Mouse (Mus musculus) neural tube, embryonic 13.5 days (tissue): ENCODE data around the gene Slc39a13. TPM values are rescaled to one million over a fixed set of nuclear protein-coding genes. Genes with fewer than 3 reads are reported as not detected.

ENCODE experiments used
- ATAC-seq: fragments of 200-750 bp; cut with Nextera tagmentation; 2 replicates; pipeline ENCODE4 v1.8.0; 2017; ENCODE audit warnings: low read depth, mild to moderate bottlenecking, moderate TSS enrichment, moderate library complexity
- H3K27ac ChIP-seq: fragments of 300-500 bp; sonication (generic); replicated peaks from 2 replicates; pipeline ENCODE4 v1.5.1; 2015; ENCODE audit warnings: moderate library complexity, mild to moderate bottlenecking, inconsistent platforms
- H3K27me3 ChIP-seq: fragments of 300-500 bp; sonication (generic); 2 replicates; pipeline ENCODE4 v1.6.1; 2015; ENCODE audit warnings: mild to moderate bottlenecking, inconsistent platforms
- H3K36me3 ChIP-seq: fragments of 300-500 bp; sonication (generic); 2 replicates; pipeline ENCODE4 v1.6.1; 2015; ENCODE audit warnings: mild to moderate bottlenecking, inconsistent platforms
- H3K4me1 ChIP-seq: fragments of 300-500 bp; sonication (generic); replicated peaks from 2 replicates; pipeline ENCODE4 v1.6.1; 2015; ENCODE audit warnings: inconsistent platforms
- H3K4me2 ChIP-seq: fragments of 300-500 bp; sonication (generic); 2 replicates; pipeline ENCODE4 v1.6.1; 2015; ENCODE audit warnings: inconsistent platforms, mild to moderate bottlenecking, moderate library complexity
- H3K4me3 ChIP-seq: fragments of 300-500 bp; sonication (generic); 2 replicates; pipeline ENCODE4 v1.5.1; 2015; ENCODE audit warnings: mild to moderate bottlenecking, inconsistent platforms
- H3K9ac ChIP-seq: fragments of 300-500 bp; sonication (generic); 2 replicates; pipeline ENCODE4 v1.6.1; 2015; ENCODE audit warnings: moderate library complexity, mild to moderate bottlenecking, inconsistent platforms
- H3K9me3 ChIP-seq: fragments of 300-500 bp; sonication (generic); 2 replicates; pipeline ENCODE4 v1.6.1; 2016; ENCODE audit warnings: inconsistent platforms
- WGBS: fragments of 180-500 bp; shearing (Covaris S2); methylation state at CpG from one replicate; pipeline ENCODE4 v1.1.7; 2015; 5-methylcytosine and 5-hydroxymethylcytosine counted together
- polyA plus RNA-seq: library from polyadenylated mRNA; unstranded; fragments of >200 nt; fragmentation: Nextera tagmentation; extraction: Ambion mirVana; gene quantifications from 2 replicates; pipeline ENCODE4 v1.2.1, GENCODE M21; 2015

Gene Slc39a13
- polyA plus RNA-seq, 1 experiment from 2014 or later = 31.1 TPM

DNA sequence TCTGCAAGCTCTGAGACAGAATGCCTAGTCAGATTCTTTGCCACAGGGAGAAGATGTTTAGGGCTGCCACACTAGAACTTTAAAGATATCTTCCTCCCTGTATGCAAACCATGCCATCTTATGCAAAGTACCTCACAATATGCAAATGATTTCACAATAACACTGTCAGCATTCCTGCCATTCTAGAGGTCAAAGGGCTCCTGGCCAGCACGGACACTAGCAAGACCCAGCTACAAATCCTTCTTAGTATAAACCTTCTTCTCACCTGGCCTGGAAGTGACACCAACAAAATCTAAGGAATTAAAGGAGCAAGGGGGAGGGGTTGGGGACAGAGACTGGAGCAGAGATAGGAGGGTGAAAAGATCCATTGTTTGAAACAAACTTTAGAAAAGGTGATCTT is 1.9 kb upstream of the Slc39a13 start:
- 0 out of 2 replicates have a peak, but pooled peaks cover 6% of the 10 kb centered on the region for H3K36me3 ChIP-seq
- ATAC-seq = no peak
- 44% methylated on average over 1 of the region's 1 CpGs for WGBS

GRCm38 (mm10) chr2:91071059-91071458 is 842 bp upstream of the Slc39a13 start:
- Histone ChIP-seq H3K4me1 (peaks cover 28% of the 10 kb centered on the region), H3K9ac (peak overlapping the region; percentile 83), H3K27me3 (no peaks in the 10 kb centered on the region), H3K9me3 (no peaks in the 10 kb centered on the region), H3K4me2 (peak overlapping the region; percentile 83), H3K4me3 (peak overlapping the region; percentile 75), H3K36me3 (peaks cover 13% of the 10 kb centered on the region; the same call in 1 of the 2 replicates), H3K27ac (peak overlapping the region; percentile 62)
- 84% methylated on average over 10 of the region's 10 CpGs for WGBS
- peak; percentile 5; the same call in 1 of the 2 replicates for ATAC-seq

More for the DNA sequence above, 1.9 kb upstream of the Slc39a13 start:
- Histone ChIP-seq H3K9me3 (no peaks in the 10 kb centered on the region), H3K4me1 (peaks cover 28% of the 10 kb centered on the region), H3K4me3 (no peak overlapping the region), H3K27me3 (no peaks in the 10 kb centered on the region), H3K4me2 (no peak overlapping the region), H3K9ac (no peak overlapping the region), H3K27ac (no peak overlapping the region)

GRCm38 (mm10) chr2:91069306-91070000 is 764 bp downstream of the Slc39a13 start:
- H3K4me1 ChIP-seq = peaks cover 28% of the 10 kb centered on the region
- H3K4me3 ChIP-seq = peak overlapping the region; percentile 75
- peak; percentile 9 for ATAC-seq
- H3K27ac ChIP-seq = peak overlapping the region; percentile 62
- H3K27me3 ChIP-seq = no peaks in the 10 kb centered on the region
- H3K9me3 ChIP-seq = no peaks in the 10 kb centered on the region
- H3K36me3 ChIP-seq = peaks cover 24% of the 10 kb centered on the region
- H3K9ac ChIP-seq = peak overlapping the region; percentile 83
- WGBS = 9% methylated on average over 14 of the region's 14 CpGs
- peak overlapping the region; percentile 83 for H3K4me2 ChIP-seq

DNA sequence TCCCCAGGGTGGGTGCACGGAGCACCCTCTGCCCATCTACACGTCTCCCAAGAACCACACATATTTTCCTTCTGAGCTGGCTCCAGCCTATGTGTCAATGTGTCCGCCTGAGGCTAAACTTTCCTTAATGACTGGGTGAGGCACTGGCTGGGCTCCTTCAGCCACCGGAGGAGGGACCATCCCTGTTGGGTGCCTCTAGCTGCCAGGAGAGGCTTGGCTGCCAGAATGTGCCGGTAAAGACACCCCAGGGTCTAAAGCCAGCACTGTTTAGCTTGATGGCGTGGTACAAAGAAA is 1.4 kb downstream of the Slc39a13 start:
- WGBS = 44% methylated on average over 6 of the region's 6 CpGs
- no peaks in the 10 kb centered on the region for H3K27me3 ChIP-seq
- no peak for ATAC-seq
- no peaks in the 10 kb centered on the region for H3K9me3 ChIP-seq
- H3K4me3 ChIP-seq = peak overlapping the region; percentile 75
- H3K4me2 ChIP-seq = peak overlapping the region; percentile 83
- H3K9ac ChIP-seq = peak overlapping the region; percentile 83
- peaks cover 28% of the 10 kb centered on the region for H3K4me1 ChIP-seq
- H3K36me3 ChIP-seq = peaks cover 30% of the 10 kb centered on the region
- H3K27ac ChIP-seq = no peak overlapping the region

DNA sequence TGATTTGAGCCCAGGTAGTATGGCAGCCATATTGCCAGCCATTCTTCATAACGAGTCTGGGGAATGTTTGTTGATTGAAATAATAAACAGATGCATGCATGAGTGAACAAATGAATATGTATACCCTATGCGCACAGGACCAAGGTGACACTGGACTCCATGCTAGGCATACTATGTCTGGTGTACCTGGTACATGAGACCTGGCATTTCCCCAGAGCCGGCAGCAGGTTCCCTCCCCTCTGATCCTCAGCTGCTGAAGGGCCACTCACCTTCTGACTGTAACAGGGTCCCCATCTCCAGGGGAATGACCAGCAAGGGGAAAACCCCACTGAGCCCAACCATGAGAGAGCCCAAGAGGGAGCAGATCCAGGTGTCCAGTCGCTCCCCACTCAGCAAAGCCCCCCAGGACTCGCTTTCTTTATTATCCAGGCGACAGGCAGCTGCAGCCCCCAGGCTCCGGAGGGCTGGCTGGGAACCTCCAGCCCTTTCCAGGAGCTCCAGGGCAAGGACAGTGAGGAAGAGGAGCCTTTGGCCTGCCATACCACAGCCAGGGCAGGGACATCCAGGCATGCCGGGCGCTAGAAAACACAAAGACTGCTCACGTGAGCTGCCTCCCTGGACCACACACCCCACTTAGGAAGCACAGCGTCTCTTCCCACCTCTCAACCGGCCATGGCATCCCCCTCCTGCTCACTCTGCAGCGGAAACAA is 1.9 kb downstream of the Slc39a13 start:
- Histone ChIP-seq H3K4me3 (peak overlapping the region; percentile 75), H3K9me3 (no peaks in the 10 kb centered on the region), H3K4me2 (peak overlapping the region; percentile 83), H3K36me3 (peaks cover 35% of the 10 kb centered on the region), H3K9ac (peak overlapping the region; percentile 83), H3K27me3 (no peaks in the 10 kb centered on the region), H3K4me1 (peaks cover 28% of the 10 kb centered on the region), H3K27ac (no peak overlapping the region)
- WGBS = 57% methylated on average over 13 of the region's 13 CpGs
- no peak for ATAC-seq

DNA sequence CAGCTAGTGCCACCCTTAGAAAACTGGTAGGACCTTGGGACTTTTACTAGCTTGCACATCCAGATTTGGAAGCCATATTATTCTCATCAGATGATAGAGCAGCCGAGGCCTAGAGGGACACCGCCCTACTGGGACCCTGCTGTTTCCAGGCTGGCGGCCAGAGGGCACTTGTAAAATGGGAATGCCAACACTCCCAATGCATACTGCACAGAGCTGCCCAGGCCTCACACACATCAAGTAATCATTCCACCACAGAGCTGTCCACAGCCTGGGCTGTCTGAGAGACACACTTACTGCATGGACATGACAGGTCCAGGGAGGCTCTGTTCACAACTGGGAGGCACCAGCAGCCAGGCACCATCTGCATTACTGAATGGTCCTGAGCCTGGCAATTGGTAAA is 3.8 kb downstream of the Slc39a13 start:
- Histone ChIP-seq H3K9me3 (no peaks in the 10 kb centered on the region), H3K4me3 (no peak overlapping the region), H3K9ac (no peak overlapping the region), H3K4me2 (no peak overlapping the region), H3K27me3 (no peaks in the 10 kb centered on the region), H3K36me3 (peaks cover 54% of the 10 kb centered on the region), H3K4me1 (peaks cover 26% of the 10 kb centered on the region), H3K27ac (no peak overlapping the region)
- WGBS = 90% methylated on average over 3 of the region's 3 CpGs
- ATAC-seq = no peak

DNA sequence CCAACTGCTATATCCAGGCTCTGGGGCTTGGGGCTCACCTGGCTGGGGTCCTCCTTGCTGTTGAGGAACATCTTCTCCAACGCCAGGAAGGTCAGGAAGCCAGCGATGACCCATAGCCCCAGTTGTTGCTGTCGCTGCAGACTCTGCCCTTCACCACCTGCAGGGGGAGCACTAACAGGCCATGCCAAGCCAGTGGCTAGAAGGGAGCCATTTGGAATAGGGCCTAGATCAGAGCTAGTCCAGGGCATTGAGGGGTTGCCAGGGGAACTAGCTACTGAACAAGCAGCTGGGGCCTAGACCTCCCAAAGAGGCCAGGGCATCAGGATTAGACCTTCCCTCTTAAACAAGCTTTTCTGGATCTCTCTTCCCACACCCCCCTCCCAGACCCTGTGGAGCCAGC is 4.7 kb downstream of the Slc39a13 start:
- no peak overlapping the region for H3K27ac ChIP-seq
- no peak overlapping the region for H3K4me3 ChIP-seq
- H3K27me3 ChIP-seq = no peaks in the 10 kb centered on the region
- no peak overlapping the region for H3K4me2 ChIP-seq
- peaks cover 18% of the 10 kb centered on the region for H3K4me1 ChIP-seq
- peak overlapping the region; percentile 9; the same call in 1 of the 2 replicates for H3K9ac ChIP-seq
- no peak for ATAC-seq
- no peaks in the 10 kb centered on the region for H3K9me3 ChIP-seq
- 56% methylated on average over 3 of the region's 3 CpGs for WGBS
- H3K36me3 ChIP-seq = peaks cover 63% of the 10 kb centered on the region

DNA sequence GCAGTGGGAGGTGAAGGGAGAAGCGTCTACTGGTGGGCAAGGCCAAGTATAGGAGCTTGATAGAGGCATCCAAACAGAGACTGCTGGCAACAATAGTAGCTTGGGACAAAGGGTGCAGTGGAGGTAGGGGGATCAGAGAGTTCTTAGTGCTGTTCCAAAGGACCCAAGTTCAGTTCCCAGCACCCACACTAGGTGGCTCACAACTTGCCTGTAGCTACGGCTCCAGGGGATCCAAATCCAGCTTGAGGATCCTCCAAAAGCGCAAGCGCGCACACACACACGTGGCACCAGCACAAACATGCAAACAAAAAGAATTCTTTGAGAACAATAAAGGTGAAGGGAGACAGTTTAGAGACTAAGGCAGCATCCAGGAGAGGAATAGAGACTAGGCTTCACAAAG is 6.0 kb downstream of the Slc39a13 start:
- WGBS = 89% methylated on average over 6 of the region's 6 CpGs
- Histone ChIP-seq H3K36me3 (peaks cover 76% of the 10 kb centered on the region), H3K9me3 (no peaks in the 10 kb centered on the region)

GRCm38 (mm10) chr2:91062779-91063606 is 7.2 kb downstream of the Slc39a13 start:
- Histone ChIP-seq H3K4me3 (no peak overlapping the region), H3K4me1 (no peaks in the 10 kb centered on the region; the same call in 1 of the 2 replicates), H3K9me3 (no peaks in the 10 kb centered on the region), H3K9ac (no peak overlapping the region), H3K27ac (no peak overlapping the region), H3K27me3 (no peaks in the 10 kb centered on the region), H3K4me2 (no peak overlapping the region), H3K36me3 (peaks cover 86% of the 10 kb centered on the region)
- no peak for ATAC-seq
- WGBS = 92% methylated on average over 16 of the region's 16 CpGs

More for the DNA sequence above, 6.0 kb downstream of the Slc39a13 start:
- no peak for ATAC-seq
- H3K4me1 ChIP-seq = peaks cover 12% of the 10 kb centered on the region
- no peak overlapping the region for H3K4me3 ChIP-seq
- no peak overlapping the region for H3K27ac ChIP-seq
- no peaks in the 10 kb centered on the region for H3K27me3 ChIP-seq
- no peak overlapping the region for H3K9ac ChIP-seq
- no peak overlapping the region for H3K4me2 ChIP-seq

GRCm38 (mm10) chr2:91061849-91062481 is 8.3 kb downstream of the Slc39a13 start:
- no peak for ATAC-seq
- WGBS = 86% methylated on average over 6 of the region's 6 CpGs
- H3K4me1 ChIP-seq = no peaks in the 10 kb centered on the region
- no peak overlapping the region for H3K9ac ChIP-seq
- no peak overlapping the region for H3K4me3 ChIP-seq
- H3K9me3 ChIP-seq = no peaks in the 10 kb centered on the region
- no peak overlapping the region for H3K27ac ChIP-seq
- no peak overlapping the region for H3K4me2 ChIP-seq
- no peaks in the 10 kb centered on the region for H3K27me3 ChIP-seq
- H3K36me3 ChIP-seq = peaks cover 91% of the 10 kb centered on the region

DNA sequence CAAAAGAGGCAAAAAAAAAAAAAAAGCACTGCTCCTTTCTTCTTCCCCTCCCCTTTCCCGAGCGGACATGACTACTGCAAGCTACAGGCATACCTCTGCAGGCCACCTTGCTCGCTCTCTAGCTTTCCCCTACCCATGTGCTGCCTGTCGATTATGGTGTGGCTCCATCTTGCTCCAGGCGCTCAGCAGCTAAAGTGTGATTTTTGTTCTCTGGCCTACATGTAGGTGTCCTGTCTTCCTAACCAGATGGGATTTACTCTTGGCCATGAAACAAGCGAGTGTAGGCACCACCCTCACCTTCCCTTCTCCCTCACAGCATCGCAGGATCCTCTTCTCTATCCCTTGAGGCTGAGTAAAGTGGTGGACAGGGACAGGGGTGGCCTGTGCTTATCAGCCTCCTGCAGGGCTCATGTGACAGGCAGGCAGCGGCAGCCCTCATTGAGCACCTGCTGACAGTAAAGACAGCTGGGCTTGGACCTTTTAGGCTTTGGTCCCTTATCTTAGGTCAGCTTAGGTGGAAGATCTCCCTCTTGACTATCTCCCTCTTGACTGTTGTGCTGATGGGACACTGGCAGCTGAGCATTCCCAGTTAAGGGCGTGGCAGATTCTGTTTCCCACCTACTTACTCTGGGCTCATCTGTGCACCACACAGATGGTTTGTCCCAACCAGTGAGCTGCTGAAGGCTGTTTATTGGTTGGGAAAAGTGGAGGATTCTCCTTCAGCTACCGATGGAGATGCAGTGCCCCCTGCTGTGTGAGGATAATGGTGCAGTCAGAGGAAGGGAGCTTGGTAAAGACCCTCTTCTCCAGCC is 9.5 kb downstream of the Slc39a13 start:
- Histone ChIP-seq H3K27me3 (no peaks in the 10 kb centered on the region), H3K9ac (no peak overlapping the region), H3K9me3 (no peaks in the 10 kb centered on the region), H3K4me2 (no peak overlapping the region), H3K36me3 (peaks cover 98% of the 10 kb centered on the region), H3K4me3 (no peak overlapping the region), H3K27ac (no peak overlapping the region), H3K4me1 (peaks cover under 1% of the 10 kb centered on the region; the same call in 1 of the 2 replicates)
- ATAC-seq = peak; percentile 40; the same call in 1 of the 2 replicates
- WGBS = 82% methylated on average over 10 of the region's 10 CpGs
